Mouse (Mus musculus) urinary bladder, adult 2 months (tissue): Measurements from ENCODE around the gene Usp44. TPM values are rescaled to one million over a fixed set of nuclear protein-coding genes. Genes with fewer than 3 reads are reported as not detected.
"Not testable (repeated sequence)": the region's sequence is repeated elsewhere in the genome, so short reads cannot be mapped to it uniquely, and the experiment has no call there.

Experiments
- DNase-seq: peaks from one replicate; pipeline ENCODE4 v3.0.0; 2022; ENCODE audit warnings: low spot score
- polyA plus RNA-seq: library from polyadenylated mRNA; depleted of rRNA; stranded (reverse); fragments of >200 nt; gene quantifications from 2 replicates; pipeline ENCODE4 v1.2.3, GENCODE M21; 2012; rRNA removed

Gene Usp44
- polyA plus RNA-seq = not detected in 2 replicates

GRCm38 (mm10) chr10:93830931-93831729 lies at the start of gene Usp44:
TSS of gene Usp44 (plus strand) at chr10:93831555.
- no peak for DNase-seq

DNA sequence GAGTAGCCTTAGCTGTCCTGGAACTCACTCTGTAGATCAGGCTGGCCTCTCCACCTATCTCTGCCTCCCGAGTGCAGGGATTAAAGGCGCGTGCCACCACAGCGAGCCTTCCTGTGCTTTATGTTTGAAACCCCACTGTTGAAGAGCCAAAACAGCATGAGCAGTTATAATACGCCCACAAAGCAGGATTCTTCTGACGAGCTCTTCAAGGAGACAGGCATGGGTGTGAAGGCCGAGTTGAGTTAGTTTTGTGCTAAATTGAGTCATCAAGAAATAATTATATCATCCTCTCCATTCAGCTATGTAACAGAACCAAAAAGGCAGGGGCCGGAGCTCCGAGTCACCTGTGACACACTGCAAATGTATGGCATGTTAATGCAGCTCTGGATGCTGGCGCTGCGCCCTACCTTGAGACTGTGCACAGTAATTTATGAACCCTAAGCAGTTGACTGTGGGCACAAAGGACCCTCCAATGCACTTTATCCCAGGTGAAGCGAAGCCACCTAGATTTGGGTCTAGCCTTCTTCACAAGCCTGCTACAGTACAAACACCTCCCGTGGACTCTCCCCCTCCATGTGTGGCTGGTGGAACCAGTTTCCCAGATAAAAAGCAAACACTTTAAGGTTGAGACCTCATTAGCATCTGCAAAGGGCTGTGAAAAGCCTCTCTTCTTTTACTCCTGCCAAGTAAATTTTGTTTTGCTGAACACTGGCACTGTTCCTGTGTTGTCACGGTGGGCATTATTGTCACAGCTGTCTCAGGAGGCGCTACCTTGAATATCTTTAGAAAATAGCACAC lies 47.9 kb upstream of the Usp44 start:
- no peak for DNase-seq

- no peak for DNase-seq
Observed at GRCm38 (mm10) chr10:93799711-93800362, 31.5 kb upstream of the Usp44 start.

DNA sequence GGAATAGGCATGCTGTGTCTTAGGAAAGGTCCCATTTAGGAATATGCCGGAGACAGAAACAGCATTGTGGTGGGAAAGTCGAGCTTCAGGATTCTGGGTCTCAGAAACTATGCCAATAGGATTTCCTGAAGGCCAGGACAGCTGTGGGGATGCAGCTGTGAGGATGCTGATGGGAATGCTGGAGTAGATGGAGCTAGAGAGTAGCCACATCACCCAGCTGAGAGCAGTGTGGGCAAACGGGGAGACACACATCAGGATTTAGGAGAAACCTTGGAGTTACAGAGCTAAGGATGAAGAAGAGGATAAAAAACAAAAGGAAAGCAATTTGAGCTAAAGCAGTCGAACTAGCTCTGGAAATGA lies 31.0 kb upstream of the Usp44 start:
- DNase-seq = no peak

GRCm38 (mm10) chr10:93800895-93801294 lies 30.5 kb upstream of the Usp44 start:
- no peak for DNase-seq

GRCm38 (mm10) chr10:93803199-93803598 lies 28.2 kb upstream of the Usp44 start:
- no peak for DNase-seq

DNA sequence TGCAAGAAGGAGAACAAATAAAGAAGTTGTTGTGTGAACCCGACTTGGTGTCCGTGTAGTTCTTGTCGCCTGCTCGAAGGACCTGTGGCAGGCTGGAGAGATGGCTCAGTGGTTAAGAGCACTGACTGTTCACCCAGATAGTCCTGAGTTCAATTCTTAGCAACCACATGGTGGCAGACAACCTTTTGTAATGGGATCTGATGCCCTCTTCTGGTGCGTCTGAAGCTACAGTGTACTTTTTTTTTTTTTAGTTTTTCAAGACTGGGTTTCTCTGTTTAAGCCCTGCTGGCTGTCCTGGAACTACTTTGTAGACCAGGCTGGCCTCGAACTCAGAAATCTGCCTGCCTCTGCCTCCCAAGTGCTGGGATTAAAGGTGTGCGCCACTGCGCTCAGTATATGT lies 21.9 kb upstream of the Usp44 start:
- not testable (repeated sequence) for DNase-seq

- DNase-seq = no peak
Observed at GRCm38 (mm10) chr10:93810590-93811185, 20.7 kb upstream of the Usp44 start.

- DNase-seq = no peak
Observed at GRCm38 (mm10) chr10:93812098-93812497, 19.3 kb upstream of the Usp44 start.

DNA sequence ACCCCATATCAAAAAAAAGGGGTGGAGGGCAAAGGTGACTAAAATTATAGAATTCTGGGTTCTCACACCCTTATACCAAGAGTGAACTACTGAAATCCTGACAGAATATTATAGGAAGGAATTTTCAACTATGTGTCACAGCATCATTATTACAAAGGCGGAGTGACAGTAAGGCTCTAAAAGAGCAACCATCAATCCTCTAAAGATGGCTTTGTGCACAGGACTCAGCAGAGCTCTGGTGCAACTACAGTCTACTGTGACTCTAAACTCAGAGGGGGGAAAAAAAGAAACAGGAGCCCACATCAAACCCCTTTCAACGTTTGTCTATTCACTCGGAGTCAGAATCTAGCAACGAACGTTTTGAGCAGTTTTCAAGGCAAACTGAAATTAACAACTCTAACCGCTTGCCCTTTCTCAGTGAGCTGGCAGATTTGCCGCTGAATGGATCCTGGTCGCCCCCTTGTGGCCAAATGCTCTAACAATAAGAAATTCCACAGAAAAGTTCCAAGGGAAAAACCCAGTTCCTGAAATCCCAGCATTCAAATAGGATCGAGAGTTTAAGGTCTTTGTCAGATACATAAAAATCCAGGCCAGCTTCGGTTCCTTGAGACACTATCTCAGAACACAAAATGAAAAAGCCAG lies 18.5 kb upstream of the Usp44 start:
- peak; percentile 40 for DNase-seq

- DNase-seq = no peak
Observed at GRCm38 (mm10) chr10:93813755-93814154, 17.6 kb upstream of the Usp44 start.

GRCm38 (mm10) chr10:93818661-93819060 lies 12.7 kb upstream of the Usp44 start:
- no peak for DNase-seq

GRCm38 (mm10) chr10:93829898-93830831 lies 1.2 kb upstream of the Usp44 start:
- DNase-seq = no peak

GRCm38 (mm10) chr10:93831730-93832574 lies 597 bp downstream of the Usp44 start:
- DNase-seq = no peak

GRCm38 (mm10) chr10:93832811-93833210 lies 1.5 kb downstream of the Usp44 start:
- no peak for DNase-seq

GRCm38 (mm10) chr10:93833370-93833698 lies 2.0 kb downstream of the Usp44 start:
- DNase-seq = no peak

DNA sequence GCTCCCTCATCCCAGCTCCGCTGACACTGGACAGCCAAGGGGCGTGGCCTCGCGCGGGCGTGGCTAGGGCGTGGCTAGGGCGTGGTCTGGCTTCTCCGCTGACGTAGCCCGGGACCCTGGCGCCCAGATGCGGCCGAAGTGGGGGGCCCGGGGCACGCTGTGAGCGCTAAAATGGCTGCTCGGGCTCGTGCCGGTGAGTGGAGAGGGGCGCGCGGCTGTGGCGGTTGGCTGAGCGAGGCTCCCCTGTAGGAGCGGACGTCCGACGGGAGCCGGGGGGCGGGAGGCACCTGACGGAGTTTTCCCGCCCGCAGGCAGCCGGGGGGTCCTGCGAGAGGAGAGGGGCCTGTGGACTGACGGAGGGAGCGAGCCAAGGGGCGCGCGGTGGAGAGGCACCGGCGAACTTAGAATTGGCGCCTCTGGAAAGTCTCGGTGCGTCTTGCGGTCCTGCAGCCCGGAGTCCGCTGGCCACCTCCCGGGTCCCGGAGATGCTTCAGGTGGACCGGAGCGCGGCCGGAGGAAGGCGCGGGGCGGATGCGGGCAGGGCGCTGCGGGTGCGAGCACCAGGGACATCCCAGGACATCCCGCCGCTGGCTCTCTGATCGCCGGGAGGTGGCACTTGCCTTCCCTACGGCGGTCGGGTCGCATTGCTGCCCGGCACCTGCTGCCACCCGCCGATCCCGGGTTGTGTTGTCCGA lies 2.5 kb downstream of the Usp44 start:
- DNase-seq = peak; percentile 27

DNA sequence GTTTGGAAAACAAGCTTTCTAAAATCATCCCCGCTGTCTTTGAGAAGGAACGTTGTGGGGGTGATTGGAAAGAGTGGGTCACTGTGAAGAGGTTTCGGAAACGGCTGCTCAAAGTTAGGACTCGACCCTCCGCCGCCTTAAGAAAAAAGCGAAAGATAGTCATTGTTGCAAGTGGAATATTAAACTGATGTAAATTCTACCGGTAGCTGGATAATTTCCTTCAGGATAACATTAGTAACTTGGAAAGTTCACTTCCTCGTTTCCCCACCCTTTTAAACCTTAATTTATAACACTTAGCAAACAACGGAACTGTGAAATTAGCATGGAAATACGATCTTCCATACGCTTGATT lies 3.0 kb downstream of the Usp44 start:
- DNase-seq = no peak

DNA sequence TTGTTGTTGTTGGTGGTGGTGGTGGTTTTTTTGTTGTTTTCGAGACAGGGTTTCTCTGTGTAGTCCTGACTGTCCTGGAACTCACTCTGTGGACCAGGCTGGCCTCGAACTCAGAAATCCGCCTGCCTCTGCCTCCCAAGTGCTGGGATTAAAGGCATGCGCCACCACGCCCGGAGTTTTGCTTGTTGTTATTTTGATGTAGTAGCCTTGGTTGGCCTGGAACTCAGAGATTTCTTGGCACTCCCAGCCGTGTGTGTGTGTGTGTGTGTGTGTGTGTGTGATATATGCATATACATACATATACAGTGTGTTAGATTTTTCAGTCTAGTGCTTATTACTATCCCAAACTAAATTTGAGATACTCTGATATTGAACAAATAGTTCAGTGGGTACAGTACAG lies 3.8 kb downstream of the Usp44 start:
- DNase-seq = not testable (repeated sequence)
